Mouse (Mus musculus): ENCODE data around the gene Wars2. TPM values are rescaled to one million over a fixed set of nuclear protein-coding genes. Genes with fewer than 3 reads are reported as not detected.

Wars2 gene
- polyA plus RNA-seq, 1 experiment = 0.36 TPM

DNA sequence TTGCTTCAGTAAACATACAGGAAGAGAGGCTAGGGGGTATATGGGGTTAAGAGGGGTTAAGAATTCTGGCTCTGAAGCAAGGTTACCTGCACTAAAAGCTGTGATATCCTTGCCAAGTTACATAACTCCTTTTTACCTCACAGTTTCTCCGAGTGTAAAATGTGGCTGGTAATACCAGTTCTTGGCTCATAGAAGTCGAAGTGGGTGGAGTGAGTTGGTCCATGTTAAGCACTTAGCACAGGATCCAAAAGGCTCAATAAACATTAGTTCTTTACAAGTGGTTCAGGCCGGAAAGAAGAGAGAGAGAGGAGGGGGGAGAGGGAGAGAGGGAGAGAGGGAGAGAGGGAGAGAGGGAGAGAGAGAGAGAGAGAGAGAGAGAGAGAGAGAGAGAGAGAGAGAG lies 104.5 kb downstream of the Wars2 start:
- H3K9me3 ChIP-seq = peaks cover 3% of the 10 kb centered on the region; the same call in 1 of the 2 replicates
- no peak overlapping the region for H3K4me3 ChIP-seq (replicated peaks)
- peaks cover 92% of the 10 kb centered on the region for H3K27me3 ChIP-seq (replicated peaks)
- TF ChIP-seq FLI1 (IDR thresholded peaks at IDR 0.05; ENCODE audit: low read length) = no peak
- TF ChIP-seq GATA1 (IDR thresholded peaks at IDR 0.05; ENCODE audit: borderline replicate concordance, low read length) = no peak
- peaks cover 26% of the 10 kb centered on the region for H3K4me1 ChIP-seq
- H3K36me3 ChIP-seq (replicated peaks; ENCODE audit: low read length) = no peaks in the 10 kb centered on the region

DNA sequence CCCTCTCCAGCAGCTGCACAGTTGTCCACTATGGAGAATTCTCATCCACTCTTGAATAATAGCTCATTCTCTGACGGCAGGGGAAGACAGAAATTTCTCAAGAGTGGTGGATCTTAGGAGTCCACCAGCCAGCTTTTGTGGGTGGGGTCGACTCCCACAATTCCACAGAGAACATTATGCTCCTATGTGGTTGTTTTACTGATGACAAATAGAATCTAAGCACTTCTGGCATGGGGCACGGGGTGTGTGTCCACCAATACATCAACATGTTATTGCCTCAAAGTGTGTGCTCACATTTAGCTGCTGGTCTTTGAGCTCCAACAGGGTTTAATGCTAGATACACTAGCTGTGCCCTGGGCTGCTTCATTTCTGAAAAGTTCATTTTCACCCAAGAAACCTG lies 105.8 kb downstream of the Wars2 start:
- Histone ChIP-seq H3K9me3 (peaks cover 3% of the 10 kb centered on the region; the same call in 1 of the 2 replicates), H3K27me3 (replicated peaks) (peaks cover 92% of the 10 kb centered on the region), H3K4me1 (peaks cover 13% of the 10 kb centered on the region), H3K36me3 (replicated peaks; ENCODE audit: low read length) (no peaks in the 10 kb centered on the region), H3K4me3 (replicated peaks) (no peak overlapping the region)
- no peak for TF ChIP-seq GATA1 (IDR thresholded peaks at IDR 0.05; ENCODE audit: borderline replicate concordance, low read length)
- TF ChIP-seq FLI1 (IDR thresholded peaks at IDR 0.05; ENCODE audit: low read length) = no peak

DNA sequence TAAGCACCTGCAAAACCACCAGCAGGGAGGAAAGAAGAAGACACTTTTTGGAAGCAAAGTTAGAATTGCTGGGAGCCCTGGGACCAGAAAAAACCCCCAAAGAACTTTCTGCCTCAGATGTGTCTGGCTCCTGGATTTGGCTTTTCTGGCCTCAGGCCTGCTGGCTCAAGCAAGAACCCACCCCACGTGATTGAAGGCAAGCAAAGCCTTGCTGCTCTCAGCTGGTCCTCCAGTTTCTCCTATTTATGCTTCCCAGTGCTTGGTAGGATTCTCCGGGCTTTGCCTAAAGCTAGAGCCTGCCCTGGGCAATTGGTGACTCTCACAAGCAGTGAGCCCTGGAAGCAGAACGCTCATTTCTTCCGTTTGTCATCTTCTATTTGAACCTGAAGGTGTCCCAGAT lies 106.7 kb downstream of the Wars2 start:
- TF ChIP-seq GATA1 (IDR thresholded peaks at IDR 0.05; ENCODE audit: borderline replicate concordance, low read length) = no peak
- TF ChIP-seq FLI1 (IDR thresholded peaks at IDR 0.05; ENCODE audit: low read length) = no peak
- Histone ChIP-seq H3K9me3 (peaks cover 3% of the 10 kb centered on the region; the same call in 1 of the 2 replicates), H3K4me1 (peaks cover 13% of the 10 kb centered on the region), H3K4me3 (replicated peaks) (no peak overlapping the region), H3K36me3 (replicated peaks; ENCODE audit: low read length) (no peaks in the 10 kb centered on the region), H3K27me3 (replicated peaks) (peaks cover 92% of the 10 kb centered on the region)

DNA sequence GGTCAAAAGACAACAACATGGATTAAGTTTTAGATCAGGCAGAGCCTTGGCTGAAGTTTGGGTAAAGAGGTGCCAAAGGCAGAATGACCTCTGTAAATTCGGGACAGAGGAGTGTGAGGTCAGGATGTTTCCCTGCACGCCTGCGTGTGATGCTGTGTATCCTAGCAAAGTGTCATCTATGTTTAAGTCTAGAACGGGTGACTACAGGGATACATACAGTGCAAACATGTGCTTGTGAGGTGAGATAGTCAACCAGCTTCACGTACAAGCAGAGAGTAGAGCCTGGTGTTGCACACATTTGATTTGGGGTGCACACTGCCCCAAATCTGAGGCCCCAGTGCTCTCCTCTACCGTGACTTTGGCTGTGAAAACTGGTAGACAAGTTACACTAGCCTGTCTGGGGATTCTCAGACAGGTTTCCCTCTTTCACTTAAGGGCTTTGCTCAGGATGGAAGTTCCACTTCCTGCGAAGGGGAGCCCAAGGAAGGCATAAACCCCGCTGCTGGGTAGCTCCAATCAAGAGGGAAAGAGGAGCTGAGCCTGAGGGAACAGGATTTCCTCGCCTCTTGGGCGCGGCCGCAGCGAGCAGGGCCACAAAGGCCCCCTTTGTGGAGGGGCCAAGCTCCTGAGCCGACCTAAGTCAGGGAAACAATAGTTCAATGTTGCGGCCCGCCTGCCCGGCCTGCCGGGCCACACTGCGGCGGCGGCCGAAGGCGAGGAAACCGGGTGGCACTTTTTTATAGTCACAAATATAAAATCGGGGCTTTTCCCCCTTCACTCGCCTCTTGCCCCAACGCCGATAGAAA lies 107.3 kb downstream of the Wars2 start:
- Histone ChIP-seq H3K4me3 (replicated peaks) (peak overlapping the region; percentile 69), H3K36me3 (replicated peaks; ENCODE audit: low read length) (no peaks in the 10 kb centered on the region), H3K9me3 (peaks cover 3% of the 10 kb centered on the region; the same call in 1 of the 2 replicates), H3K4me1 (peaks cover 17% of the 10 kb centered on the region), H3K27me3 (replicated peaks) (peaks cover 93% of the 10 kb centered on the region)
- TF ChIP-seq GATA1 (IDR thresholded peaks at IDR 0.05; ENCODE audit: borderline replicate concordance, low read length) = no peak
- no peak for TF ChIP-seq FLI1 (IDR thresholded peaks at IDR 0.05; ENCODE audit: low read length)

DNA sequence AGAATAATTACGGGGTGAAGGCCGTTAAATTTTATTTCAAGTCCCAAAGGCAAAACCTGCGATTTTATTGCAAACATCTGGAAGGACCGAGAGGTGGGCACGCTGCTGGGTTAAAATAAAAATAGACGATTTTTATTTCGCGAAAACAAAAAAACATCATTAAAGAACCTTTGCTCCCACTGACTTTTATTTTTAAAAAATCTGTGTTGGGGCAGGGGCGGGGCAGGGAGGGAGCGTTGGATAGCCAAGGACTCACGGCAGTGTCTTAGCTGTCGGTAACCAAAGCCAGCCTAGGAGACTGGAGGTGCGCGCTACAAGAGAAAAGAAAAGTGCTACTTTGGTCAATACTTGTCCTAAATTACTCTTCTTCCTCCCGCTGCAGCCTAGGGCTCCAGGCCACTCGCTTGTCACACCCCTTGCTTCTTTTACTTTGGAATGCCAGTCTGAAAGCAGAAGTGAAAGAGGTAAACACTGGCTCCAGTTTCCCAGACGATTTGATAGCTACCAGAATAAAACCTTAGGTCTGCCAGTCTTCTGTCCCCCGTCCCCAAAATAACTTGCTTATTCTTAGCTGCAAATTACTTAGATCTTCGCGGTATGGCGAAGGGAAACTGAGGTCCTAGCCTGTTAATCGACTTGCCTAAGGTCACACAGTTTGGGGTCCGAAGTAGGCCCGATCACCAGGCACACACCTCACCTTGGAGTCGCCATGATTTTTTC lies 108.1 kb downstream of the Wars2 start:
- Histone ChIP-seq H3K9me3 (peaks cover 3% of the 10 kb centered on the region; the same call in 1 of the 2 replicates), H3K36me3 (replicated peaks; ENCODE audit: low read length) (no peaks in the 10 kb centered on the region), H3K27me3 (replicated peaks) (peaks cover 93% of the 10 kb centered on the region), H3K4me3 (replicated peaks) (peak overlapping the region; percentile 67), H3K4me1 (peaks cover 24% of the 10 kb centered on the region)
- TF ChIP-seq FLI1 (IDR thresholded peaks at IDR 0.05; ENCODE audit: low read length) (no peak), GATA1 (IDR thresholded peaks at IDR 0.05; ENCODE audit: borderline replicate concordance, low read length) (no peak)

DNA sequence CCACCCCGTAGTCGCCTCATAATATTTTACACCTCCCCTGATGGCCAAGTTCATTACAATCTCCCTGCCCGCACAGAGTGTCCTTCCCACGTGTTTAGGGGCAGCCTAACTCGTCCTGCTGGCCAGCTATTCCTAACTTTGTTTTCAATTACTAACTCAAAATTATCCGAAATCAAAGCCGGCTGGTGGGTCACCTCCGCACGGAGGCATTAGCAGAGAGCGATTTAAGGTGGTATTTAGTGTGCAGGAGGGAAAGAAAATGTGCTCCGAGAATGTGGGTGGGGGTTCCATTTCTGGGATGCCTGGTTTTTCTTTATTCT lies 108.6 kb downstream of the Wars2 start:
- H3K9me3 ChIP-seq = peaks cover 3% of the 10 kb centered on the region; the same call in 1 of the 2 replicates
- TF ChIP-seq FLI1 (IDR thresholded peaks at IDR 0.05; ENCODE audit: low read length) (no peak), GATA1 (IDR thresholded peaks at IDR 0.05; ENCODE audit: borderline replicate concordance, low read length) (no peak)
- peak overlapping the region; percentile 67 for H3K4me3 ChIP-seq (replicated peaks)
- peaks cover 30% of the 10 kb centered on the region for H3K4me1 ChIP-seq
- peaks cover 95% of the 10 kb centered on the region for H3K27me3 ChIP-seq (replicated peaks)
- no peaks in the 10 kb centered on the region for H3K36me3 ChIP-seq (replicated peaks; ENCODE audit: low read length)

DNA sequence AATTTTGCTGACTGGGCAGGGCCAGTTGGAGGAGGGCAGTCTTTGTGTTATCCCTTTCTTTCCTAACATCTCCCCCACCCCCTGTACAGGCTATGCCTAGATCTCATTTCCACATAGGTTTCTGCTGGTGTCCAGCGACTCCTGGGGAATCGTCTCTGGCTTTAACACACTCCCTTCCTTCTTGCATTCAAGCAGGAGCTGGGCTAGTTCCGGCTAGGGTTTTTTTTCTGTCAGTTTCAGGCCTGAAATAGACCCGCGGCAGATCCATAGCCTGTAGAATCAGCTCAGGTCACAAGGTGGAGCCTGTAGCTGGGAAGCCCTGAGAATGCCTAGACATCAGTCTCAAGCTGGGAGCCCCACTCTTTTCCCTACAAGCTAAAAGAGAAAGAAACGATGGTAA lies 109.0 kb downstream of the Wars2 start:
- Histone ChIP-seq H3K9me3 (peaks cover 6% of the 10 kb centered on the region; the same call in 1 of the 2 replicates), H3K4me1 (peaks cover 34% of the 10 kb centered on the region), H3K4me3 (replicated peaks) (no peak overlapping the region), H3K27me3 (replicated peaks) (peaks cover 95% of the 10 kb centered on the region), H3K36me3 (replicated peaks; ENCODE audit: low read length) (no peaks in the 10 kb centered on the region)
- TF ChIP-seq GATA1 (IDR thresholded peaks at IDR 0.05; ENCODE audit: borderline replicate concordance, low read length) (no peak), FLI1 (IDR thresholded peaks at IDR 0.05; ENCODE audit: low read length) (no peak)

DNA sequence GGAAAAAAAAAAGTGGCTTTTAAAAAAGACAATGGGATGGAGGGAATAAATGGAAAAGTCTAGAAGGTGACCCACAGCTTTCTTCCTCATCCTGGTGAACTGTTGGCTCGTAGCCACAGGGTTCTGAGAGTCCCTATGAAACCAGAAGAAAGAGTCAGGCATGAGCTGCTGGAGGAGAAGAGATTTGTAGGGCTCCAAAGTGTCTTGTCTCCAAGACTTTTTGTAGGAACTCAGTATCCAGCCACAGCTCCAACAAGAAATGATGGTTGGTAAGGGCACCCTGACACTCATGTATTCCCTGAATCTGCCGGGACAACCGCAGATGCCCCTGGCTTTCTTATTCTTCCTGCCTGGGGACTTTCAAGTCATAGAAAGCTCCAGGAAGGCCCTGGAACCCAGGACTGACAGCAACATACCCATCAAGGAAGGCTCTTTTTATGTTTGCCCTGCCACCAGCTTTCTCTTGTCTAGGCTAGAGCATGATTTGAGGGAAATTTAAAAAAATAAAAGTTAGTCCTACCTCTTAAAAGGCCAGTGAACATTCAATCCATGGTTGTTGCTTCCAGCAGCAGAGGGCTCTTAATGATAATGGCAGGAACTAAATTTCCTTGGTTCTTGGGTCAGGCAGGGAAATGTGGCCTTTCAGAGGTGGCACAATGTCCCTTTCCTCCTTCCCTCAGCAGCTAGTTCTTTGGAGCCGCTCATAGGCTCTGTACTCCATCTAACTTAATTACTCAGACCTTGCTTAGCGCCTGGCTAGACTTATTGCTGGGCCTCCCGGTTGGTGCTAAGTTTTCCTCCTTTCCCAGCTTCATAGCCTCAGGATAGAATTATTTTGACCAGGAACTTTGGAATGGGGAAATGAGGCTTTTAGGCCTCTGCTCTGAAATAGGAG lies 110.7 kb downstream of the Wars2 start:
- TF ChIP-seq GATA1 (IDR thresholded peaks at IDR 0.05; ENCODE audit: borderline replicate concordance, low read length) (no peak), FLI1 (IDR thresholded peaks at IDR 0.05; ENCODE audit: low read length) (no peak)
- Histone ChIP-seq H3K27me3 (replicated peaks) (peaks cover 96% of the 10 kb centered on the region), H3K4me3 (replicated peaks) (no peak overlapping the region), H3K36me3 (replicated peaks; ENCODE audit: low read length) (no peaks in the 10 kb centered on the region), H3K9me3 (peaks cover 7% of the 10 kb centered on the region; the same call in 1 of the 2 replicates), H3K4me1 (peaks cover 39% of the 10 kb centered on the region)

DNA sequence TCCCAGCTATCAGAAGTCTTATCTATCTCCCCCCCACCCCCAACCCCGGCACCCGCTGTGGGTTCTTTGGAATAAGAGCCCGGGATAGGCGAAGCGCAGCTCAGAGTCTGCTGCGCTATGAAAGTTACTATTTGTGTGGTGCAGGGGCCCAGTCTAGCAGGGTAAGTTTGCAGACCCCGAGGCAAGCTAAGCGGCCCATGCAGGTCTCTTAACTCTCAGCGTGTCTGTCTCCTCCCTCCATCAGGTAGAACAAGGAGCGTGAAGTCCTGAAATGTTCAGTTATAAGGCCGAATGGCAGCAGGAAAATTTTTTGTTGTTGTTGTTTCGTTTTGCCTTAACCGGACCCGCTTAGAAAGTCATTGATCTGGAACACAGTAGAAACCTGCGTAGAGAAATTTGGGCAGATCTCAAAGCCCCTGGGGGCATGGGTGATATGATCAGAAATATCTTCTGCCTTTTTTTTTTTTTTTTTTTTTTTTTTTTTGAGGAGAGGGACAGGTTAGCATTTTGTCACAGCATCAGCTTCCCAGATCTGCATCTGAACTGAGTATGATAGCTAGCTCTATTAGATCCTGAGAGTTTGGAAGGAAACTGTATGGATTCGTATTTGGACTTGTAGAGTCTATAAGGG lies 111.7 kb downstream of the Wars2 start:
- peaks cover 12% of the 10 kb centered on the region; the same call in 1 of the 2 replicates for H3K9me3 ChIP-seq

More for the DNA sequence above, 111.7 kb downstream of the Wars2 start:
- Histone ChIP-seq H3K4me1 (peaks cover 39% of the 10 kb centered on the region), H3K27me3 (replicated peaks) (peaks cover 99% of the 10 kb centered on the region), H3K36me3 (replicated peaks; ENCODE audit: low read length) (no peaks in the 10 kb centered on the region), H3K4me3 (replicated peaks) (peak overlapping the region; percentile 47)
- no peak for TF ChIP-seq GATA1 (IDR thresholded peaks at IDR 0.05; ENCODE audit: borderline replicate concordance, low read length)
- no peak for TF ChIP-seq FLI1 (IDR thresholded peaks at IDR 0.05; ENCODE audit: low read length)
